Mouse (Mus musculus) thymus, adult 18-20 months (tissue): ENCODE measurements around the gene 6430628N08Rik.

Experiments used
- DNase-seq, 2 experiments: peaks; one replicate each; pipeline ENCODE4 v3.0.0; 2022; ENCODE audit warnings: mixed read lengths in 2 of 2

6430628N08Rik gene

GRCm38 (mm10) chr4:115940681-115941080 lies 50.2 kb downstream of the 6430628N08Rik start:
- DNase-seq, result no peak

- no peak for DNase-seq
These were observed 50.9 kb downstream of the 6430628N08Rik start for GRCm38 (mm10) chr4:115941242-115941820.

- DNase-seq, result no peak
These were observed 53.3 kb downstream of the 6430628N08Rik start for GRCm38 (mm10) chr4:115943669-115944314.
